Mouse (Mus musculus) MEL (cell line): Measurements from ENCODE around the gene Cers5.

Source experiments
- CHD2 ChIP-seq: IDR thresholded peaks from 2 replicates; pipeline ENCODE4 v1.6.1; 2011; ENCODE audit warnings: low read length, improper control_type of control experiment
- CTCF ChIP-seq, 3 experiments: IDR thresholded peaks in 2 of 3; conservative IDR thresholded peaks in 1 of 3; 2 replicates each; pipeline ENCODE4 v1.5.1; 2011 to 2012; ENCODE audit warnings: low read length in 3 of 3, low read depth in 2 of 3, mild to moderate bottlenecking in 2 of 3, improper control_type of control experiment in 1 of 3, inconsistent platforms in 1 of 3, mixed read lengths in 1 of 3, moderate library complexity in 1 of 3; ENCODE audit not compliant: control insufficient read depth in 1 of 3, insufficient read depth in 1 of 3, poor library complexity in 1 of 3, severe bottlenecking in 1 of 3
- EP300 ChIP-seq, 2 experiments: IDR thresholded peaks; 2 replicates each; pipeline ENCODE4 v1.6.1; 2011; ENCODE audit warnings: improper control_type of control experiment in 2 of 2, low read length in 2 of 2, low read depth in 1 of 2, mild to moderate bottlenecking in 1 of 2
- GATA1 ChIP-seq: IDR thresholded peaks from 2 replicates; pipeline ENCODE4 v1.6.1; 2011; ENCODE audit warnings: low read depth, low read length, improper control_type of control experiment
- KAT2A ChIP-seq: conservative IDR thresholded peaks from 2 replicates; pipeline ENCODE4 v1.6.1; 2012; ENCODE audit warnings: low read depth, low read length, improper control_type of control experiment, inconsistent platforms
- POLR2A ChIP-seq, 2 experiments: IDR thresholded peaks; 2 replicates each; pipeline ENCODE4 v1.6.1; 2011 to 2012; ENCODE audit warnings: low read length in 2 of 2, mild to moderate bottlenecking in 2 of 2, control low read depth in 1 of 2, improper control_type of control experiment in 1 of 2, low read depth in 1 of 2, moderate library complexity in 1 of 2; ENCODE audit not compliant: control insufficient read depth in 1 of 2, insufficient read depth in 1 of 2, poor library complexity in 1 of 2
- RAD21 ChIP-seq: IDR thresholded peaks from 2 replicates; pipeline ENCODE4 v1.6.1; 2011; ENCODE audit warnings: mild to moderate bottlenecking, low read depth, low read length, improper control_type of control experiment
- SMC3 ChIP-seq: IDR thresholded peaks from 2 replicates; pipeline ENCODE4 v1.6.1; 2011; ENCODE audit warnings: low read depth, low read length, improper control_type of control experiment
- UBTF ChIP-seq: IDR thresholded peaks from 2 replicates; pipeline ENCODE4 v1.6.1; 2012; ENCODE audit warnings: low read depth, mild to moderate bottlenecking, inconsistent platforms, low read length, improper control_type of control experiment, moderate library complexity, borderline replicate concordance; ENCODE audit not compliant: insufficient read depth
- ZC3H11A ChIP-seq: IDR thresholded peaks from 2 replicates; pipeline ENCODE4 v1.6.1; 2012; ENCODE audit warnings: low read depth, mild to moderate bottlenecking, inconsistent platforms, low read length, improper control_type of control experiment
- ZKSCAN1 ChIP-seq: IDR thresholded peaks from 2 replicates; pipeline ENCODE4 v1.6.1; 2012; ENCODE audit warnings: low read depth, mild to moderate bottlenecking, inconsistent platforms, low read length, improper control_type of control experiment, moderate library complexity
- ZMIZ1 ChIP-seq: IDR thresholded peaks from 2 replicates; pipeline ENCODE4 v1.6.1; 2012; ENCODE audit warnings: low read depth, mild to moderate bottlenecking, inconsistent platforms, low read length, improper control_type of control experiment, moderate library complexity

GRCm38 (mm10) chr15:99778677-99779335 is 6.1 kb upstream of the Cers5 start:
- TF ChIP-seq POLR2A (IDR thresholded peaks at IDR 0.05; ENCODE audit: control insufficient read depth in 1 of 2, insufficient read depth in 1 of 2, low read depth in 1 of 2, low read length in 2 of 2, poor library complexity in 1 of 2) (no peak), ZC3H11A (no peak), RAD21 (no peak), GATA1 (no peak), KAT2A (no peak), ZMIZ1 (no peak), ZKSCAN1 (no peak), UBTF (no peak), CTCF (IDR thresholded peaks at IDR 0.05 in 2 of 3, conservative IDR thresholded peaks at IDR 0.05 in 1 of 3; ENCODE audit: control insufficient read depth in 1 of 3, insufficient read depth in 1 of 3, low read depth in 2 of 3, low read length in 3 of 3, poor library complexity in 1 of 3, severe bottlenecking in 1 of 3) (no peak), EP300 (IDR thresholded peaks at IDR 0.05; ENCODE audit: low read depth in 1 of 2, low read length in 2 of 2) (no peak), SMC3 (no peak), CHD2 (no peak)
